Mouse (Mus musculus) midbrain, postnatal 0 days (tissue): ENCODE results near the gene Mycbp. TPM values are rescaled to one million over a fixed set of nuclear protein-coding genes. Genes with fewer than 3 reads are reported as not detected.

Source experiments
- ATAC-seq: fragments of 200-750 bp; cut with Nextera tagmentation; 2 replicates; pipeline ENCODE4 v1.8.0; 2017; ENCODE audit warnings: moderate number of reproducible peaks, mild to moderate bottlenecking, moderate TSS enrichment, moderate library complexity; ENCODE audit not compliant: low FRiP score
- DNase-seq: peaks from one replicate; pipeline ENCODE4 v3.0.0-alpha.2; 2015; ENCODE audit warnings: low spot score
- H3K27ac ChIP-seq: fragments of 300-500 bp; sonication (generic); 2 replicates; pipeline ENCODE4 v1.5.1; 2014; ENCODE audit warnings: low read depth, mild to moderate bottlenecking, low read length, mixed read lengths
- H3K27me3 ChIP-seq: fragments of 300-500 bp; sonication (generic); 2 replicates; pipeline ENCODE4 v1.6.1; 2014; ENCODE audit warnings: low read length, control low read depth, mixed read lengths; ENCODE audit not compliant: insufficient read depth
- H3K36me3 ChIP-seq: fragments of 300-500 bp; sonication (generic); 2 replicates; pipeline ENCODE4 v1.6.1; 2014; ENCODE audit warnings: low read length, control low read depth, mixed read lengths; ENCODE audit not compliant: insufficient read depth
- H3K4me1 ChIP-seq: fragments of 300-500 bp; sonication (generic); 2 replicates; pipeline ENCODE4 v1.6.1; 2014; ENCODE audit warnings: mild to moderate bottlenecking, control low read depth, antibody characterized with exemption, low read length, mixed read lengths; ENCODE audit not compliant: insufficient read depth
- H3K4me2 ChIP-seq: fragments of 300-500 bp; sonication (generic); 2 replicates; pipeline ENCODE4 v1.6.1; 2014; ENCODE audit warnings: low read depth, mild to moderate bottlenecking, low read length, mixed read lengths; ENCODE audit not compliant: poor library complexity, severe bottlenecking
- H3K4me3 ChIP-seq: fragments of 300-500 bp; sonication (generic); 2 replicates; pipeline ENCODE4 v1.5.1; 2014; ENCODE audit warnings: low read depth, mild to moderate bottlenecking, low read length, moderate library complexity
- H3K9ac ChIP-seq: fragments of 300-500 bp; sonication (generic); replicated peaks from 2 replicates; pipeline ENCODE4 v1.6.1; 2014; ENCODE audit warnings: mild to moderate bottlenecking, low read length, moderate library complexity, mixed read lengths; ENCODE audit not compliant: poor library complexity, severe bottlenecking
- H3K9me3 ChIP-seq: fragments of 300-500 bp; sonication (generic); 2 replicates; pipeline ENCODE4 v1.6.1; 2016; ENCODE audit warnings: low read length, control low read depth
- CTCF ChIP-seq: IDR thresholded peaks from 2 replicates; pipeline ENCODE4 v1.5.1; 2016; ENCODE audit warnings: antibody characterized with exemption, mild to moderate bottlenecking
- WGBS: fragments of 180-500 bp; shearing (Covaris S2); extraction: QIAGEN DNeasy Blood & Tissue Kit; methylation state at CpG from one replicate; pipeline ENCODE4 v1.1.7; 2014; 5-methylcytosine and 5-hydroxymethylcytosine counted together
- polyA plus RNA-seq: library from polyadenylated mRNA; unstranded; fragments of >200 nt; fragmentation: Nextera tagmentation; extraction: Ambion mirVana; gene quantifications from 2 replicates; pipeline ENCODE4 v1.2.1, GENCODE M21; 2015
- total RNA-seq: library from RNA; depleted of rRNA; stranded (reverse); fragments of >200 nt; gene quantifications from 2 replicates; pipeline ENCODE4 v1.2.3, GENCODE M21; 2014; rRNA removed

Mycbp gene
- total and polyA plus RNA-seq, 2 experiments from 2014 or later, result 6.7 to 46.6 TPM

DNA sequence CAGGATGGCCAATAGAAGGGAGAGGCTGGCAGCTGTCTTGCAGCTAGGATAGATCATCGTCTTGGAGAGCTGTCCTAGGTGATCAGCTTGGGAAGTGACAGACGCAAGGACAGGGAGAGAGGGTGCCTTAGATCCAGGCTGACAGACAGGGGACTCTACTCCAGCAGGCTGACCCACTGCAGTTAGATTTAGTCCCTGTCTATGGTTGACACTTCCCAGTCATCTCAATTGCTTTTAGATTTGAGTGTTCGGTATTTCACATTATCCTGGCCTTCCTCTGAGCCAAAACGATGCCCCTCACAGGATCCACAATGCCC is 52.8 kb downstream of the Mycbp start:
- H3K9me3 ChIP-seq, result no peaks in the 10 kb centered on the region
- H3K36me3 ChIP-seq, result no peaks in the 10 kb centered on the region
- no peaks in the 10 kb centered on the region for H3K4me1 ChIP-seq
- no peaks in the 10 kb centered on the region for H3K27me3 ChIP-seq
- H3K4me2 ChIP-seq, result peak overlapping the region; percentile 28; the same call in 1 of the 2 replicates
- 60% methylated on average over 4 of the region's 4 CpGs for WGBS
- H3K27ac ChIP-seq, result no peak overlapping the region
- DNase-seq (no peak), ATAC-seq (no peak)
- no peak overlapping the region for H3K4me3 ChIP-seq
- no peak for TF ChIP-seq CTCF
- H3K9ac ChIP-seq, result no peak overlapping the region

DNA sequence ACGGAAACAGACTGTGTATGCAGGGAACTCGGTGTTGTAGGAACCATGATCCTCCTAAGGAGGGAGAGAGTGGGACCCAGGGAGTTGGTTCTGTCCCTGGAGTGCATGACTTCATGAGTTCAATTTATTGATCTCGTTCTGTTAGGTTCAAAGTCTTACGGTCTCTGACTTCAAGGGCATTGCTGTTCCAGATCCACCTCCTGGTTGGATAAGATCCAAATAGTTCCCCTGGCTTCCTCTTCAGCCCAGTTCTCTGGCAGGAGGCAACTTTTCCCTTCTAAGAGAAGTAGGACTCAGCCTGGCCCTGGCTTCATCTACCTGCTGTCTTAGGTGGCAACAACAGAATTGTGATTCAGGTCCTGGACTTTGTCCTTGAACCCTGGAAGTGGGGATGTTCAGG is 53.3 kb downstream of the Mycbp start:
- ATAC-seq, result no peak

DNA sequence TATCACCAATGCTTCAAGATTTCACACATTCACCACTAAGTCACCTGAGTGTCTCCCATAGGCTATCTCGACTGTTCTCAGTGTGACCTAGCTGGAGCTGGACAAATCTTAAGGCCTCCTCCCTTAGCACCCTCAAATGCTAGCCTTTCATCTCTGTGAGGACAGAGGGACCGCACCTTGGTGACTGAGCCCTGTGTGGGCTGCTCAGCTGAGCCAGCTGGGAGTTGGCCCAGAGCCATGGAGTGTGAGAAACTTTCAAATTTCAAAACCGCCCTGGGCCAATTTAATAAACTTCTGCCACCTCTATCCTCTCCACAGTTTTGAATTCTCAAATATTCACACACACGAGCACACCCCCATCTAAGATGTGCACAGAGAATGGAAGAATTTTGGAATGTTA is 56.3 kb downstream of the Mycbp start:
- H3K36me3 ChIP-seq, result no peaks in the 10 kb centered on the region
- ATAC-seq, result no peak
- DNase-seq, result no peak
- no peaks in the 10 kb centered on the region for H3K9me3 ChIP-seq
- no peak overlapping the region for H3K4me3 ChIP-seq
- H3K27me3 ChIP-seq, result no peaks in the 10 kb centered on the region; the same call in 1 of the 2 replicates
- H3K9ac ChIP-seq, result no peak overlapping the region
- H3K4me2 ChIP-seq, result no peak overlapping the region
- H3K4me1 ChIP-seq, result no peaks in the 10 kb centered on the region
- TF ChIP-seq CTCF, result no peak
- no peak overlapping the region for H3K27ac ChIP-seq
- 75% methylated on average over 4 of the region's 4 CpGs for WGBS

More for the DNA sequence above, 53.3 kb downstream of the Mycbp start:
- Histone ChIP-seq H3K4me3 (no peak overlapping the region), H3K4me1 (no peaks in the 10 kb centered on the region), H3K9me3 (no peaks in the 10 kb centered on the region), H3K36me3 (no peaks in the 10 kb centered on the region), H3K27me3 (no peaks in the 10 kb centered on the region), H3K9ac (no peak overlapping the region), H3K27ac (no peak overlapping the region), H3K4me2 (no peak overlapping the region)
- TF ChIP-seq CTCF, result no peak
- DNase-seq, result no peak
- WGBS, result 68% methylated on average over 4 of the region's 4 CpGs

Other genes starting within 250 kb of the Mycbp start
- 338 and 390 TPM in 2 replicates for gene Macf1, start 220.5 kb upstream of the Mycbp start, total RNA-seq
- 59.7 and 73.3 TPM in 2 replicates for gene Macf1, start 220.5 kb upstream of the Mycbp start, polyA plus RNA-seq
- 141 and 145 TPM in 2 replicates for gene Ndufs5, start 186.6 kb upstream of the Mycbp start, total RNA-seq
- gene Ndufs5, start 186.6 kb upstream of the Mycbp start, polyA plus RNA-seq, result 588 and 616 TPM in 2 replicates
- 60.5 and 72.6 TPM in 2 replicates for gene Akirin1, start 154.5 kb upstream of the Mycbp start, total RNA-seq
- 80.2 and 91.5 TPM in 2 replicates for gene Akirin1, start 154.5 kb upstream of the Mycbp start, polyA plus RNA-seq
- 1.2 and 2.2 TPM in 2 replicates for gene Rhbdl2, start 117.0 kb upstream of the Mycbp start, total RNA-seq
- 1.4 and 1.5 TPM in 2 replicates for gene Rhbdl2, start 117.0 kb upstream of the Mycbp start, polyA plus RNA-seq
- not detected in 2 replicates for gene 4933427I04Rik, start 45.2 kb upstream of the Mycbp start, total RNA-seq
- gene 4933427I04Rik, start 45.2 kb upstream of the Mycbp start, polyA plus RNA-seq, result 0.06 TPM in 1 of 2 replicates, not detected in the other
- 38.1 and 55.7 TPM in 2 replicates for gene Rragc, start 12.6 kb downstream of the Mycbp start, total RNA-seq
- gene Rragc, start 12.6 kb downstream of the Mycbp start, polyA plus RNA-seq, result 39.3 and 41.9 TPM in 2 replicates
- not detected in 2 replicates for gene 4930535I16Rik, start 13.2 kb downstream of the Mycbp start, total RNA-seq
- not detected in 2 replicates for gene 4930535I16Rik, start 13.2 kb downstream of the Mycbp start, polyA plus RNA-seq